ENCODE assay signal across 9 mouse cellular contexts in the genomic region with DNA sequence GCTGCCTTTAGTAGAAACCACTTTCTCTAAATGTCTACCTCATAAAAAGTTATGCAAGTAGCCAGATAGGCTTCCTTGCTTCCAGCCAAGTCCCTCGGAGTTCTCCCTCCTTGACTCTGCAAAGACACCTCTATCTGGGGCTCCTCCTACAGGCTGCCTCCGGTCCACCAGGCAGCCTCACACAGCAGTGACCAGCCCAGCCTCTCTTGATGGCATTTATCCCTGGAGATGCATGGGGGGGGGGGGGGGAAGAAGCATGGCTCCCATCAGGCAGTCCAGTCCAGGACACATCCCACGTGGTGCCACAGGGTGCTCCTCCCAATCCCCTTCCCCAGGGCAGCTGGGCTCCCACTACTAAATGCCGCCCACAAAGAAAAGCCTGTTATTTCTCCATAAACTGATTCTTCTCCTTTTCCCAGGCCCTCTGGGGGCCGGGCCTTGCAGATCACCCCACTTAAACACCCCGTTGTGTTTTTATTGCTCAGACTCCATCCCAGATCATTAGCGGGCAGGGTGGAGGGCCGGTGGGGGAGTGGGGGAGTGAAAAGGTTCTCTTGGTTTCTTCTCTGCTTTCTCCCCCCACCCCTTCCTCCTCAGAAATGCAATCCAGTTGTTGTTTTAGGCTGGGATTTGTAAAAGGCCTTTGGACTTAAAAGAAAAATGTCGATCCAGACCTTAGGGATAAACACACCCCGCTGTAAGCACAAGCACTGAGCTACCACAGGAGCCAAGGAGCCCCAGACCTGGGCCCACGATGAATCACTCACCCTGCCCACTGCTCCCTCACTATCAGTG. TPM values are rescaled to one million over a fixed set of nuclear protein-coding genes. Genes with fewer than 3 reads are reported as not detected.
DNase-seq lines count a peak whose midpoint lies in the region; ATAC-seq and TF ChIP-seq lines count a peak whose summit lies in the region.
"Had no signal": no experiment of that assay in that cellular context is flagged by ENCODE, and none has a peak within 500 bp of the region (broad histone marks: within the 10 kb centered on the region; RNA-seq: fewer than 3 reads in every experiment).

No protein-coding gene starts in this region.

- H3K9ac ChIP-seq in lung, embryonic 14.5 days, result peak overlapping the region; percentile 4; the same call in 1 of the 2 replicates
- H3K9ac ChIP-seq in forebrain, embryonic 13.5 days, result 0 out of 2 replicates have a peak overlapping the region, but pooled peaks have one; percentile 40
- no peak overlapping the region; the same call in 1 of the 2 replicates for H3K9ac ChIP-seq in intestine, embryonic 15.5 days

- TF ChIP-seq CTCF in lung, embryonic 14.5 days (IDR thresholded peaks at IDR 0.05; ENCODE audit: low read depth), result peak; percentile 48

- WGBS in lung, embryonic 14.5 days, result 18% methylated on average over 11 of the region's 11 CpGs
- 4% methylated on average over 11 of the region's 11 CpGs for WGBS in forebrain, embryonic 13.5 days
- WGBS in intestine, embryonic 15.5 days, result 9% methylated on average over 11 of the region's 11 CpGs

- H3K27ac ChIP-seq in lung, embryonic 14.5 days (ENCODE audit: low read depth), result peak overlapping the region; percentile 88
- H3K27ac ChIP-seq in forebrain, embryonic 13.5 days, result peak overlapping the region; percentile 82
- H3K27ac ChIP-seq in intestine, embryonic 15.5 days, result peak overlapping the region; percentile 90

- peak; percentile 63 for DNase-seq in lung, embryonic 14.5 days
- DNase-seq in lung, postnatal 25 days (ENCODE audit: low spot score), result no peak
- DNase-seq in lung, postnatal 4 days, result peak; percentile 18 to 38
- DNase-seq in right cerebral cortex, postnatal 10 days (ENCODE audit: low spot score in 2 of 2), result no peak
- no peak for DNase-seq in left cerebral cortex, adult 9 months (ENCODE audit: low spot score in 2 of 2)

- 0 out of 2 replicates have a peak overlapping the region, but pooled peaks have one; percentile 11 for H3K4me2 ChIP-seq in lung, embryonic 14.5 days
- H3K4me2 ChIP-seq in forebrain, embryonic 13.5 days, result peak overlapping the region; percentile 31
- H3K4me2 ChIP-seq in intestine, embryonic 15.5 days (replicated peaks), result peak overlapping the region; percentile 25; the same call in 1 of the 2 replicates

- ATAC-seq in lung, embryonic 14.5 days (ENCODE audit: insufficient read depth), result peak; percentile 75
- peak; percentile 79 for ATAC-seq in forebrain, embryonic 13.5 days
- ATAC-seq in intestine, embryonic 15.5 days, result peak; percentile 76
- ATAC-seq in megakaryocyte, adult 5-6 weeks (ENCODE audit: poor library complexity, severe bottlenecking), result no peak

- H3K9me3 ChIP-seq in lung, embryonic 14.5 days (ENCODE audit: low read depth, low read length), result no peaks in the 10 kb centered on the region
- no peaks in the 10 kb centered on the region; the same call in 1 of the 2 replicates for H3K9me3 ChIP-seq in forebrain, embryonic 13.5 days (replicated peaks)
- no peaks in the 10 kb centered on the region for H3K9me3 ChIP-seq in intestine, embryonic 15.5 days
- H3K9me3 ChIP-seq: G1E had no signal

- peaks cover 20% of the 10 kb centered on the region for H3K4me1 ChIP-seq in lung, embryonic 14.5 days (ENCODE audit: insufficient read depth)
- peaks cover 76% of the 10 kb centered on the region for H3K4me1 ChIP-seq in forebrain, embryonic 13.5 days
- H3K4me1 ChIP-seq in intestine, embryonic 15.5 days (replicated peaks), result peaks cover 43% of the 10 kb centered on the region

- no peaks in the 10 kb centered on the region for H3K36me3 ChIP-seq in lung, embryonic 14.5 days (ENCODE audit: insufficient read depth)
- H3K36me3 ChIP-seq in forebrain, embryonic 13.5 days (ENCODE audit: poor library complexity, severe bottlenecking), result no peaks in the 10 kb centered on the region
- no peaks in the 10 kb centered on the region for H3K36me3 ChIP-seq in intestine, embryonic 15.5 days
- H3K36me3 ChIP-seq: G1E had no signal

- no peak overlapping the region for H3K4me3 ChIP-seq in lung, embryonic 14.5 days (ENCODE audit: low read depth, low read length)
- no peak overlapping the region for H3K4me3 ChIP-seq in forebrain, embryonic 13.5 days
- H3K4me3 ChIP-seq in intestine, embryonic 15.5 days (replicated peaks), result no peak overlapping the region

- H3K27me3 ChIP-seq in lung, embryonic 14.5 days (ENCODE audit: insufficient read depth, low read length), result no peaks in the 10 kb centered on the region
- no peaks in the 10 kb centered on the region for H3K27me3 ChIP-seq in forebrain, embryonic 13.5 days
- no peaks in the 10 kb centered on the region for H3K27me3 ChIP-seq in intestine, embryonic 15.5 days (replicated peaks)

RNA-seq across cellular contexts. Expression of gene Tspan18, which starts 55.9 kb away (rescaled TPM):
- polyA plus RNA-seq in lung, embryonic 14.5 days (2014; fragmentation: Nextera tagmentation; extraction: Ambion mirVana), result 36.8 and 39.9 TPM in 2 replicates
- 22.2 and 26.5 TPM in 2 replicates for polyA plus RNA-seq in forebrain, embryonic 13.5 days (2015; fragmentation: Nextera tagmentation; extraction: Ambion mirVana)
- 21.4 and 23.0 TPM in 2 replicates for polyA plus RNA-seq in intestine, embryonic 15.5 days (2015; fragmentation: Nextera tagmentation; extraction: Ambion mirVana)
- total RNA-seq in megakaryocyte, adult 5-6 weeks (2015), result 0.20 TPM in 1 of 2 replicates, not detected in the other
- total RNA-seq in megakaryocyte, adult 5-6 weeks (2017), result 0.12 TPM in 1 of 2 replicates, not detected in the other

Comparison
In these comparisons a context has a peak if more than half of its experiments do, and no peak if none do; other contexts are left out.
1. DNase-seq: peak in lung, embryonic 14.5 days (single experiment) and lung, postnatal 4 days (2 of 2); none in lung, postnatal 25 days (single experiment), right cerebral cortex, postnatal 10 days (0 of 2) and left cerebral cortex, adult 9 months (0 of 2).
2. Peak in every context shown above with its lines, with median percentiles within 50 percentile points of each other: H3K27ac ChIP-seq and H3K4me2 ChIP-seq.